Mouse (Mus musculus) CH12.LX (cell line): ENCODE measurements around the gene 2900026A02Rik.

ENCODE experiments used
- CHD1 ChIP-seq: IDR thresholded peaks from 2 replicates; pipeline ENCODE4 v1.6.1; 2012; ENCODE audit warnings: low read depth, low read length, improper control_type of control experiment, inconsistent platforms
- E2F4 ChIP-seq: IDR thresholded peaks from 2 replicates; pipeline ENCODE4 v1.6.1; 2011; ENCODE audit warnings: low read depth, low read length, improper control_type of control experiment; ENCODE audit not compliant: insufficient replicate concordance
- ELF1 ChIP-seq: IDR thresholded peaks from 2 replicates; pipeline ENCODE4 v1.6.1; 2014; ENCODE audit warnings: low read depth, mild to moderate bottlenecking, inconsistent platforms, low read length, improper control_type of control experiment
- EP300 ChIP-seq: IDR thresholded peaks from 2 replicates; pipeline ENCODE4 v1.6.1; 2011; ENCODE audit warnings: low read length, improper control_type of control experiment
- HCFC1 ChIP-seq: IDR thresholded peaks from 2 replicates; pipeline ENCODE4 v1.6.1; 2012; ENCODE audit warnings: low read depth, mild to moderate bottlenecking, inconsistent platforms, low read length, improper control_type of control experiment
- MAX ChIP-seq: IDR thresholded peaks from 2 replicates; pipeline ENCODE4 v1.6.1; 2011; ENCODE audit warnings: low read length, improper control_type of control experiment
- MAZ ChIP-seq: IDR thresholded peaks from 2 replicates; pipeline ENCODE4 v1.6.1; 2012; ENCODE audit warnings: low read depth, mild to moderate bottlenecking, inconsistent platforms, low read length, improper control_type of control experiment, moderate library complexity
- NELFE ChIP-seq: IDR thresholded peaks from 2 replicates; pipeline ENCODE4 v1.6.1; 2011; ENCODE audit warnings: low read depth, low read length, improper control_type of control experiment
- POLR2A ChIP-seq: IDR thresholded peaks from 2 replicates; pipeline ENCODE4 v1.6.1; 2011; ENCODE audit warnings: low read depth, mild to moderate bottlenecking, improper control_type of control experiment, low read length
- POLR2AphosphoS2 ChIP-seq: IDR thresholded peaks from 2 replicates; pipeline ENCODE4 v1.6.1; 2011; ENCODE audit warnings: low read depth, low read length, improper control_type of control experiment
- SMC3 ChIP-seq: IDR thresholded peaks from 2 replicates; pipeline ENCODE4 v1.6.1; 2011; ENCODE audit warnings: low read depth, low read length, improper control_type of control experiment
- UBTF ChIP-seq: IDR thresholded peaks from 2 replicates; pipeline ENCODE4 v1.6.1; 2012; ENCODE audit warnings: low read depth, mild to moderate bottlenecking, inconsistent platforms, low read length, improper control_type of control experiment, moderate library complexity
- USF1 ChIP-seq: IDR thresholded peaks from 2 replicates; pipeline ENCODE4 v1.6.1; 2014; ENCODE audit warnings: low read depth, mild to moderate bottlenecking, inconsistent platforms, low read length, improper control_type of control experiment

- TF ChIP-seq UBTF (no peak), POLR2A (no peak), E2F4 (no peak), HCFC1 (no peak), CHD1 (no peak), EP300 (peak; percentile 35; the same call in 1 of the 2 replicates), NELFE (no peak), USF1 (no peak), MAZ (no peak), MAX (no peak), SMC3 (no peak), POLR2AphosphoS2 (no peak), ELF1 (no peak)
These were observed 64.0 kb downstream of the 2900026A02Rik start for GRCm38 (mm10) chr5:113157006-113157405.
